Mouse (Mus musculus): ENCODE data around the gene Fam168a.

Fam168a gene

GRCm38 (mm10) chr7:100862828-100863638 is 156.6 kb downstream of the Fam168a start, which contains the start of gene Relt:
Gene Relt (minus strand): TSS chr7:100863446.
- peak; percentile 93 for DNase-seq (ENCODE audit: low read depth, low spot score)

- peak; percentile 42 for DNase-seq (ENCODE audit: low read depth, low spot score)
These were observed 160.2 kb downstream of the Fam168a start for GRCm38 (mm10) chr7:100866675-100867074.

- no peak for DNase-seq (ENCODE audit: low read depth, low spot score)
These were observed 161.1 kb downstream of the Fam168a start for GRCm38 (mm10) chr7:100867561-100867960.

GRCm38 (mm10) chr7:100868551-100868950 is 162.1 kb downstream of the Fam168a start:
- DNase-seq (ENCODE audit: low read depth, low spot score), result no peak

- no peak for DNase-seq (ENCODE audit: low read depth, low spot score)
These were observed 163.6 kb downstream of the Fam168a start for GRCm38 (mm10) chr7:100869877-100870629.

- no peak for DNase-seq (ENCODE audit: low read depth, low spot score)
These were observed 164.9 kb downstream of the Fam168a start for GRCm38 (mm10) chr7:100871355-100871754.

- no peak for DNase-seq (ENCODE audit: low read depth, low spot score)
These were observed 165.5 kb downstream of the Fam168a start for GRCm38 (mm10) chr7:100871892-100872291.

- DNase-seq (ENCODE audit: low read depth, low spot score), result no peak
These were observed 166.8 kb downstream of the Fam168a start for GRCm38 (mm10) chr7:100873197-100873596.

- no peak for DNase-seq (ENCODE audit: low read depth, low spot score)
These were observed 169.4 kb downstream of the Fam168a start for GRCm38 (mm10) chr7:100875822-100876221.

GRCm38 (mm10) chr7:100876293-100876692 is 169.9 kb downstream of the Fam168a start:
- DNase-seq (ENCODE audit: low read depth, low spot score), result no peak

GRCm38 (mm10) chr7:100876771-100877170 is 170.3 kb downstream of the Fam168a start:
- DNase-seq (ENCODE audit: low read depth, low spot score), result no peak

GRCm38 (mm10) chr7:100879595-100879994 is 173.2 kb downstream of the Fam168a start:
- DNase-seq (ENCODE audit: low read depth, low spot score), result peak; percentile 52

GRCm38 (mm10) chr7:100881531-100881930 is 175.1 kb downstream of the Fam168a start:
- no peak for DNase-seq (ENCODE audit: low read depth, low spot score)

- DNase-seq (ENCODE audit: low read depth, low spot score), result no peak
These were observed 175.5 kb downstream of the Fam168a start for GRCm38 (mm10) chr7:100881950-100882349.

GRCm38 (mm10) chr7:100884460-100884859 is 178.0 kb downstream of the Fam168a start:
- no peak for DNase-seq (ENCODE audit: low read depth, low spot score)

- no peak for DNase-seq (ENCODE audit: low read depth, low spot score)
These were observed 180.1 kb downstream of the Fam168a start for GRCm38 (mm10) chr7:100886535-100886934.

Measured in retina, postnatal 7 days (tissue).